Mouse (Mus musculus) midbrain, postnatal 0 days (tissue): ENCODE results near the gene Plscr4. TPM values are rescaled to one million over a fixed set of nuclear protein-coding genes. Genes with fewer than 3 reads are reported as not detected.
A peak's percentile ranks its signal among the peaks of the same experiment; 100 is the strongest.

Experiments
- ATAC-seq: fragments of 200-750 bp; cut with Nextera tagmentation; 2 replicates; pipeline ENCODE4 v1.8.0; 2017; ENCODE audit warnings: moderate number of reproducible peaks, mild to moderate bottlenecking, moderate TSS enrichment, moderate library complexity; ENCODE audit not compliant: low FRiP score
- DNase-seq: peaks from one replicate; pipeline ENCODE4 v3.0.0-alpha.2; 2015; ENCODE audit warnings: low spot score
- H3K27ac ChIP-seq: fragments of 300-500 bp; sonication (generic); 2 replicates; pipeline ENCODE4 v1.5.1; 2014; ENCODE audit warnings: low read depth, mild to moderate bottlenecking, low read length, mixed read lengths
- H3K27me3 ChIP-seq: fragments of 300-500 bp; sonication (generic); 2 replicates; pipeline ENCODE4 v1.6.1; 2014; ENCODE audit warnings: low read length, control low read depth, mixed read lengths; ENCODE audit not compliant: insufficient read depth
- H3K36me3 ChIP-seq: fragments of 300-500 bp; sonication (generic); 2 replicates; pipeline ENCODE4 v1.6.1; 2014; ENCODE audit warnings: low read length, control low read depth, mixed read lengths; ENCODE audit not compliant: insufficient read depth
- H3K4me1 ChIP-seq: fragments of 300-500 bp; sonication (generic); 2 replicates; pipeline ENCODE4 v1.6.1; 2014; ENCODE audit warnings: mild to moderate bottlenecking, control low read depth, antibody characterized with exemption, low read length, mixed read lengths; ENCODE audit not compliant: insufficient read depth
- H3K4me2 ChIP-seq: fragments of 300-500 bp; sonication (generic); 2 replicates; pipeline ENCODE4 v1.6.1; 2014; ENCODE audit warnings: low read depth, mild to moderate bottlenecking, low read length, mixed read lengths; ENCODE audit not compliant: poor library complexity, severe bottlenecking
- H3K4me3 ChIP-seq: fragments of 300-500 bp; sonication (generic); 2 replicates; pipeline ENCODE4 v1.5.1; 2014; ENCODE audit warnings: low read depth, mild to moderate bottlenecking, low read length, moderate library complexity
- H3K9ac ChIP-seq: fragments of 300-500 bp; sonication (generic); replicated peaks from 2 replicates; pipeline ENCODE4 v1.6.1; 2014; ENCODE audit warnings: mild to moderate bottlenecking, low read length, moderate library complexity, mixed read lengths; ENCODE audit not compliant: poor library complexity, severe bottlenecking
- H3K9me3 ChIP-seq: fragments of 300-500 bp; sonication (generic); 2 replicates; pipeline ENCODE4 v1.6.1; 2016; ENCODE audit warnings: low read length, control low read depth
- CTCF ChIP-seq: IDR thresholded peaks from 2 replicates; pipeline ENCODE4 v1.5.1; 2016; ENCODE audit warnings: antibody characterized with exemption, mild to moderate bottlenecking
- WGBS: fragments of 180-500 bp; shearing (Covaris S2); extraction: QIAGEN DNeasy Blood & Tissue Kit; methylation state at CpG from one replicate; pipeline ENCODE4 v1.1.7; 2014; 5-methylcytosine and 5-hydroxymethylcytosine counted together
- polyA plus RNA-seq: library from polyadenylated mRNA; unstranded; fragments of >200 nt; fragmentation: Nextera tagmentation; extraction: Ambion mirVana; gene quantifications from 2 replicates; pipeline ENCODE4 v1.2.1, GENCODE M21; 2015
- total RNA-seq: library from RNA; depleted of rRNA; stranded (reverse); fragments of >200 nt; gene quantifications from 2 replicates; pipeline ENCODE4 v1.2.3, GENCODE M21; 2014

Plscr4 gene
- total and polyA plus RNA-seq, 2 experiments from 2014 or later, result 2.1 to 3.0 TPM

DNA sequence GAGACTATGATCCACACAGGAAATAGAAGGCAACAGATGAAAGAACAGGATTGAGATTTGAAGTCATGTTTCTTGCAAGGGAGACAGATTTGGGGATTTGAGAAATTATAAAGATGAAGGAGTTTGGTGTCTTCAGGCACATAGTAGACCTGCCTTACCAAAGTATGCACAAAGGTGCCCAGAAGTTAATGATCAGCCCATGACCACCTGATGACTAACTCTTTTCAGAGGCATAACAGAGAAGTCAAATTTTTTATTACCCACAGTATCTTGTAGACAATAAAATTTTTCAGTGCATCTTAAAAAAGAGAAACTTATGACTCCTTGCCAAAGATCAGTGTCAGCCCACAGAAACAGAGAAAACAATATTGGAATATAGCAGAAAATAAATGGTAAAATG lies 12.6 kb upstream of the Plscr4 start:
- H3K27ac ChIP-seq, result no peak overlapping the region
- H3K9ac ChIP-seq, result no peak overlapping the region
- no peak for DNase-seq
- ATAC-seq, result no peak
- no peaks in the 10 kb centered on the region for H3K9me3 ChIP-seq
- no peak for TF ChIP-seq CTCF
- no peaks in the 10 kb centered on the region for H3K27me3 ChIP-seq
- H3K4me2 ChIP-seq, result no peak overlapping the region
- no peaks in the 10 kb centered on the region for H3K4me1 ChIP-seq
- H3K36me3 ChIP-seq, result no peaks in the 10 kb centered on the region
- H3K4me3 ChIP-seq, result no peak overlapping the region

DNA sequence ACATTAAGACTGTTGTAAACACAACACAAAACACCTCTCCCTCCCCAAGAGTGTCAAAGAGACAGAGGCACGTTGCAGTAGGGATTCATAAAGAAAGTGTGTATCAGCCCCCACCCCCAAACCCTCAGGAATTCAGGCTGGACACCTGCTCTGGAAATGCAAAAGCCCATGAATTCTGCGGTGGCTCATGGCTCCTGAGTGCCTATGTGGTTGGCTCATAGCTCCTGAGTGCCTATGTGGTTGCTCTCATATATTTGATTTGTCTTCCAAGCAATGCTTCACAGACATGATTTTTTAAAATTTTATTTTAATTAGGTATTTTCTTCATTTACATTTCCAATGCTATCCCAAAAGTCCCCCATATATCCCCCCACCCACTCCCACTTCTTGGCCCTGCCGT lies 568 bp upstream of the Plscr4 start:
- ATAC-seq (no peak), DNase-seq (no peak)
- no peak for TF ChIP-seq CTCF
- Histone ChIP-seq H3K27ac (no peak overlapping the region), H3K9me3 (no peaks in the 10 kb centered on the region), H3K4me3 (no peak overlapping the region), H3K27me3 (no peaks in the 10 kb centered on the region), H3K4me2 (no peak overlapping the region), H3K4me1 (no peaks in the 10 kb centered on the region), H3K9ac (no peak overlapping the region), H3K36me3 (no peaks in the 10 kb centered on the region)
- 81% methylated on average over 3 of the region's 3 CpGs for WGBS

DNA sequence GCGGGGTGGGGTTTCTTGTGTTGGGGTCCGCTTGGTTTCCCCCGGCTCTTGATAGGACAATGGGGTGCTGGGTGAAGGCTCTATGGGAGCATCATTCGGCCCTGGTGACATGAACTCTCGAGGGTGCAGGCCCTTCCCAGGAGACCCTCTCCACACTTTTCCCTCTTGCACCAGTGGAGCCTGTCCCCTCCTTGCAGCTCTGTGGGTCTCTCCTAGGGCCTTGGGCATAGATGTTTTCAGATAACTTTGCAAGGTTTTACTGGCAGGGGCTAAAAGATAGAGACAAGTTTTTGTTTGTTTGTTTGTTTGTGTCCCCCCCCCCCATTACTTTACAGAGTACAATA lies 858 bp downstream of the Plscr4 start:
- Histone ChIP-seq H3K4me3 (peak overlapping the region; percentile 69), H3K4me1 (no peaks in the 10 kb centered on the region), H3K27ac (no peak overlapping the region), H3K36me3 (no peaks in the 10 kb centered on the region), H3K27me3 (no peaks in the 10 kb centered on the region), H3K9me3 (no peaks in the 10 kb centered on the region), H3K9ac (peak overlapping the region; percentile 63), H3K4me2 (peak overlapping the region; percentile 99)
- DNase-seq (no peak), ATAC-seq (peak; percentile 70; the same call in 1 of the 2 replicates)
- no peak for TF ChIP-seq CTCF
- WGBS, result 0% methylated on average over 4 of the region's 5 CpGs

DNA sequence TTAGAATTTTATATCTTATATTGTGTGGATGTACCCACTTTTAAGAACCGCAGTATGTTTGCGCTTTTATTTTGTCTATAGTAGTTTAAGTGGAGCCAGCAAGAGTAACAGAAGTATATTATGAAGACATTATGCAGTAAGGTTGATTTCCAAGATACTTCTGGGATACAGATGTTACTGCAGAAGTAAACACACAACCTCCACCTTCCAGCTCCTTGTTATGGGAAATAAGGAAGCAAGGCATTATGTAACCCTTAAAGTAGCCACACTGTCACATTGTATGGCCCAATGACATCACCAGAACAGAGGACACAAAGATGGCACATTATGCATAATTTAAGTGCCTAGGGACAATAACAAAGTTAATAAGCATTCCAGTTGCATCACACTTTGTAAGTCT lies 1.2 kb downstream of the Plscr4 start:
- 99% methylated on average over 2 of the region's 2 CpGs for WGBS
- peak overlapping the region; percentile 69; the same call in 1 of the 2 replicates for H3K4me3 ChIP-seq
- H3K9ac ChIP-seq, result no peak overlapping the region
- no peak for TF ChIP-seq CTCF
- H3K27ac ChIP-seq, result no peak overlapping the region
- H3K27me3 ChIP-seq, result no peaks in the 10 kb centered on the region
- H3K4me1 ChIP-seq, result no peaks in the 10 kb centered on the region
- ATAC-seq (no peak), DNase-seq (no peak)
- no peaks in the 10 kb centered on the region for H3K36me3 ChIP-seq
- H3K4me2 ChIP-seq, result peak overlapping the region; percentile 99
- H3K9me3 ChIP-seq, result no peaks in the 10 kb centered on the region

DNA sequence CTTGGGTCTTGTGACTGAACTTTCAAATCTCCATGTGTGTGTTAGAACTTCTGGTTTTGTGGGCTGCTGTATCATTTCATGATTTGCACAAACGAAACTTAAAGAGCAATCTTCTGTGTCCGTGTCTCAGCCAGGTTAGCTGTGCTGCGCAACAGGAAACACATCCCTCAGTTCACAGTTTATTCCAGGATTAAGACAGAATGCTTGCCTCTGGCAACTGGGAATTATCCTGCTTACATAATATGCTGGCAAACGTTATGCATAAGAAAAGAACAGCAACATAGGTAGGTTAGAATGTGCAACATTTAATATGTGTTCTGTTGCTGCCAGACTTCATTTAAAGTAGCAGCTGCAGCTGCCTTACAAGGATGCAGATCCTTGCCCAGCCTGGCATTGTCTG lies 10.6 kb downstream of the Plscr4 start:
- no peak overlapping the region for H3K4me3 ChIP-seq
- 58% methylated on average over 4 of the region's 4 CpGs for WGBS
- H3K9me3 ChIP-seq, result no peaks in the 10 kb centered on the region
- no peak for TF ChIP-seq CTCF
- no peak for ATAC-seq
- H3K4me2 ChIP-seq, result no peak overlapping the region
- DNase-seq, result no peak
- no peaks in the 10 kb centered on the region for H3K36me3 ChIP-seq
- no peaks in the 10 kb centered on the region for H3K27me3 ChIP-seq
- no peak overlapping the region for H3K27ac ChIP-seq
- H3K4me1 ChIP-seq, result no peaks in the 10 kb centered on the region
- H3K9ac ChIP-seq, result no peak overlapping the region

DNA sequence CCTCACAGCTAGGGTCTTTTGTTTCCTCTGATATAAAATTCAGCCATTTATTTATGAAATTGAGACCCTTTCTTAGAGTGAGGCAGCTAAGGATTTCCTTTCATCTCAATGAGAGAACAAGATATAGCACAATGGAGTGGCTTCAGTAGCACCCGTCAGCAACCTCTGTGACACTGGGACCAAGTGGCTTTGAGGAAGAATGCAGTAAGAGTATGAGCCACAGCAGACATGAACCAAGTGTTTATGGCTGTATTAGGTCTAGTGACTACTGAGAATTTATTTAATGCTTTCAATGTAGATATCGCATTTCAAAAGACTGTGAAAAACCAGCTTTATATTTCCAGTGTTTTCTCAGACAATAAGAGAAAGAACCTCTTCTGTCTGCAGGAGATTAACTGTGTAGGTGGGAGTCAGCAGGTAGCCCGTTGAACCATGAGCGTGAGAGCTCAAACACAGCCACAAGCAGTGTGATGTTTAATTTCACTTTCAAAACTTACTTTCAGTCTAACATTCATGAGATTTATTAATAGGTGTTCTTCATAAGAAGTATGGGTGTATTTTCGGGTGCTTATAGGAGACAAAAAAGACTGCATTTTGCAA lies 15.2 kb downstream of the Plscr4 start:
- no peak for ATAC-seq
- Histone ChIP-seq H3K9ac (no peak overlapping the region), H3K9me3 (no peaks in the 10 kb centered on the region), H3K27ac (no peak overlapping the region), H3K4me2 (no peak overlapping the region), H3K36me3 (no peaks in the 10 kb centered on the region), H3K4me3 (no peak overlapping the region), H3K27me3 (no peaks in the 10 kb centered on the region), H3K4me1 (no peaks in the 10 kb centered on the region)
- 53% methylated on average over 5 of the region's 5 CpGs for WGBS
- no peak for DNase-seq
- TF ChIP-seq CTCF, result no peak
